Comparison of ENCODE assay signal across 9 mouse cellular contexts in the genomic region with DNA sequence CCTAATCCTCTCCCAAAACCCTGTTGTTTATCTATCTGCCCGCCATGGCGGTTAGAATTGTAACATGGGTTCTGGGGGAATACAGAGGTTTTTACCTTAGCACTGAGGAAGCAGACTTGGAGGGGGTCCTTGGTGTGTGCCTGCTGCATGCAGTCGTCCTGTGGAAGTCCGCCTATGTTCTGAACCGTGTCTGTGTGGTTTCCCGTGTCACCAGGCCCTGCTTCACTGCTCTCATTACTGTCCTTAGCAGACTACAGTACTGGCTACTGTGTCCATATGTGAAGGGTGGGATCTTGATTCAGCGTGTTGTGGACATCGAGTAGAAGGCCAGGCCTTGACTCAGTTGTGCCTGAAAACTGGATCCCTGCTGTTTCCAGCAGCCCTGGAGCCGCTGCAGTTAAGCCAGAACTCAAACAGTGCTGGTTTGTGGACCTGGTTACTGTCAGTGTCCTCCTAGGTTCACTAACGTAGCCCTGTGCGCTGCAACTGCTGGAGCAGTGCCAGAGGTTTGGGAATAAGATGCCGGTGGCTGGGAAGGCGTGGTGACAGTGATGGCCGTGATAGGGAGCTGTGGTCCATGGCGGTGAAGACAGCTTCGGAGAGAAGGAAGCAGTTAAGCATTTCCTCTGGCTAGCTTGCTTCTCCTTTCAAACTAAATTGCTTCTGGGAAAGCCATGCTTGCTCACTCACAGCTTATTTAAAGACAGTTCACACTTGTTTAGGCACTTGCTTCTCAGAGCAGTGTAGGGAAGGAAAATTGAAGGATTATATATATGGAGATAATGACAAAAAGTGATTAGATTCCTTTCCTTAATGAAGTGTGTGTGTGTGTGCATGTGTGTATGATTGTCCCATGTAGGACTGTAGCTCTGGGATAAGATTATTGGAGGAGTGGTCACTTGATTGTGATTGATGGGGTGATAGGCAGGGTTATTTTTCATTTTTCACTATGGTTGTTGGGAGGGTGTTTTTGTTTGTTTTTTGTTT. TPM values are rescaled to one million over a fixed set of nuclear protein-coding genes. Genes with fewer than 3 reads are reported as not detected.
DNase-seq lines count a peak whose midpoint lies in the region; ATAC-seq lines count a peak whose summit lies in the region.
"Had no signal": no experiment of that assay in that cellular context is flagged by ENCODE, and none has a peak within 500 bp of the region (broad histone marks: within the 10 kb centered on the region; RNA-seq: fewer than 3 reads in every experiment).

No protein-coding gene starts in this region.

- peak; percentile 35 for DNase-seq in gastrocnemius, adult 18-20 months (ENCODE audit: low spot score)
- DNase-seq in gastrocnemius, postnatal 25 days = no peak
- DNase-seq in cerebellum, postnatal 25 days = peak; percentile 53 to 68
- DNase-seq in kidney, postnatal 4 days = peak; percentile 64 to 73
- no peak for DNase-seq in spleen, adult 12 weeks (ENCODE audit: low spot score)
- no peak for DNase-seq in natural killer cell, adult 2 months (ENCODE audit: low spot score in 2 of 2)

- peaks cover 74% of the 10 kb centered on the region for H3K4me1 ChIP-seq in heart, embryonic 16.5 days (ENCODE audit: control insufficient read depth, insufficient read depth, low read length)
- H3K4me1 ChIP-seq in midbrain, embryonic 15.5 days = peaks cover 51% of the 10 kb centered on the region

- no peaks in the 10 kb centered on the region for H3K27me3 ChIP-seq in heart, embryonic 16.5 days (ENCODE audit: control insufficient read depth, insufficient read depth, low read length)
- no peaks in the 10 kb centered on the region for H3K27me3 ChIP-seq in midbrain, embryonic 15.5 days (replicated peaks)

- no peaks in the 10 kb centered on the region for H3K36me3 ChIP-seq in heart, embryonic 16.5 days (ENCODE audit: control insufficient read depth, insufficient read depth)
- no peaks in the 10 kb centered on the region for H3K36me3 ChIP-seq in midbrain, embryonic 15.5 days (replicated peaks)

- H3K9me3 ChIP-seq in heart, embryonic 16.5 days (replicated peaks; ENCODE audit: control insufficient read depth, low read length) = no peaks in the 10 kb centered on the region
- H3K9me3 ChIP-seq in midbrain, embryonic 15.5 days = no peaks in the 10 kb centered on the region

- peak overlapping the region; percentile 37 for H3K27ac ChIP-seq in heart, embryonic 16.5 days (ENCODE audit: low read length)
- H3K27ac ChIP-seq in midbrain, embryonic 15.5 days = 0 out of 2 replicates have a peak overlapping the region, but pooled peaks have one; percentile 20
- H3K27ac ChIP-seq: macrophage had no signal

- no peak overlapping the region for H3K4me3 ChIP-seq in heart, embryonic 16.5 days (ENCODE audit: low read length)
- no peak overlapping the region for H3K4me3 ChIP-seq in midbrain, embryonic 15.5 days

- H3K4me2 ChIP-seq in heart, embryonic 16.5 days (ENCODE audit: low read depth, low read length) = peak overlapping the region; percentile 22
- H3K4me2 ChIP-seq in midbrain, embryonic 15.5 days = peak overlapping the region; percentile 12

- ATAC-seq in heart, embryonic 16.5 days (replicated peaks; ENCODE audit: extremely low read depth, insufficient read depth, low FRiP score) = peak; percentile 70; the same call in 1 of the 2 replicates
- ATAC-seq in midbrain, embryonic 15.5 days (replicated peaks) = no peak

- WGBS in heart, embryonic 16.5 days = 19% methylated on average over 16 of the region's 16 CpGs
- 23% methylated on average over 16 of the region's 16 CpGs for WGBS in midbrain, embryonic 15.5 days

- H3K9ac ChIP-seq in heart, embryonic 16.5 days (ENCODE audit: low read length) = peak overlapping the region; percentile 21
- H3K9ac ChIP-seq in midbrain, embryonic 15.5 days = no peak overlapping the region

RNA-seq across cellular contexts. Expression of gene Ryk, which starts 6.4 kb away (rescaled TPM):
- total RNA-seq in gastrocnemius, adult 18-20 months (2021) = 10 to 100 TPM; 47.9 to 49.8 TPM
- 10 to 100 TPM; 38.9 to 45.1 TPM for total RNA-seq in gastrocnemius, postnatal 25 days (2021)
- polyA plus RNA-seq in heart, embryonic 16.5 days (2015; fragmentation: Nextera tagmentation; extraction: Ambion mirVana) = 12.5 and 15.5 TPM in 2 replicates
- polyA plus RNA-seq in midbrain, embryonic 15.5 days (2015; fragmentation: Nextera tagmentation; extraction: Ambion mirVana) = 12.5 and 14.1 TPM in 2 replicates

Comparison
In these comparisons a context has a peak if more than half of its experiments do, and no peak if none do; other contexts are left out.
1. DNase-seq: peak in gastrocnemius, adult 18-20 months (single experiment), cerebellum, postnatal 25 days (2 of 2) and kidney, postnatal 4 days (2 of 2); none in gastrocnemius, postnatal 25 days (single experiment), spleen, adult 12 weeks (single experiment) and natural killer cell, adult 2 months (0 of 2).